Mouse (Mus musculus) heart, embryonic 13.5 days (tissue): ENCODE measurements around the gene Kcnn4. TPM values are rescaled to one million over a fixed set of nuclear protein-coding genes. Genes with fewer than 3 reads are reported as not detected.

Source experiments
- ATAC-seq: fragments of 200-750 bp; cut with Nextera tagmentation; 2 replicates; pipeline ENCODE4 v1.8.0; 2017; ENCODE audit warnings: moderate TSS enrichment; ENCODE audit not compliant: insufficient number of reproducible peaks, low FRiP score, low TSS enrichment; ENCODE audit errors: extremely low read depth
- H3K27ac ChIP-seq: fragments of 300-500 bp; sonication (generic); replicated peaks from 2 replicates; pipeline ENCODE4 v1.5.1; 2015; ENCODE audit warnings: moderate library complexity, mild to moderate bottlenecking, inconsistent platforms
- H3K27me3 ChIP-seq: fragments of 300-500 bp; sonication (generic); replicated peaks from 2 replicates; pipeline ENCODE4 v1.6.1; 2015; ENCODE audit warnings: mild to moderate bottlenecking, inconsistent platforms
- H3K36me3 ChIP-seq: fragments of 300-500 bp; sonication (generic); 2 replicates; pipeline ENCODE4 v1.6.1; 2015; ENCODE audit warnings: mild to moderate bottlenecking, inconsistent platforms
- H3K4me1 ChIP-seq: fragments of 300-500 bp; sonication (generic); 2 replicates; pipeline ENCODE4 v1.6.1; 2015; ENCODE audit warnings: inconsistent platforms
- H3K4me2 ChIP-seq: fragments of 300-500 bp; sonication (generic); 2 replicates; pipeline ENCODE4 v1.6.1; 2015; ENCODE audit warnings: inconsistent platforms, mild to moderate bottlenecking, moderate library complexity
- H3K4me3 ChIP-seq: fragments of 300-500 bp; sonication (generic); 2 replicates; pipeline ENCODE4 v1.5.1; 2015; ENCODE audit warnings: moderate library complexity, mild to moderate bottlenecking, inconsistent platforms
- H3K9ac ChIP-seq: fragments of 300-500 bp; sonication (generic); 2 replicates; pipeline ENCODE4 v1.6.1; 2015; ENCODE audit warnings: inconsistent platforms, mild to moderate bottlenecking, moderate library complexity
- H3K9me3 ChIP-seq: fragments of 300-500 bp; sonication (generic); 2 replicates; pipeline ENCODE4 v1.6.1; 2016; ENCODE audit warnings: inconsistent platforms
- WGBS: fragments of 180-500 bp; shearing (Covaris S2); methylation state at CpG from one replicate; pipeline ENCODE4 v1.1.7; 2015; ENCODE audit warnings: mixed read lengths; 5-methylcytosine and 5-hydroxymethylcytosine counted together
- polyA plus RNA-seq: library from polyadenylated mRNA; unstranded; fragments of >200 nt; fragmentation: Nextera tagmentation; extraction: Ambion mirVana; gene quantifications from 2 replicates; pipeline ENCODE4 v1.2.1, GENCODE M21; 2015

Kcnn4 gene
- polyA plus RNA-seq, 1 experiment from 2014 or later = 2.9 TPM

GRCm38 (mm10) chr7:24343701-24344272 is 26.3 kb upstream of the Kcnn4 start:
- Histone ChIP-seq H3K9me3 (no peaks in the 10 kb centered on the region), H3K9ac (no peak overlapping the region), H3K4me3 (no peak overlapping the region), H3K4me2 (no peak overlapping the region), H3K27me3 (peaks cover 10% of the 10 kb centered on the region; the same call in 1 of the 2 replicates), H3K4me1 (no peaks in the 10 kb centered on the region), H3K27ac (no peak overlapping the region), H3K36me3 (no peaks in the 10 kb centered on the region)
- no peak for ATAC-seq
- WGBS = 66% methylated on average over 7 of the region's 7 CpGs

DNA sequence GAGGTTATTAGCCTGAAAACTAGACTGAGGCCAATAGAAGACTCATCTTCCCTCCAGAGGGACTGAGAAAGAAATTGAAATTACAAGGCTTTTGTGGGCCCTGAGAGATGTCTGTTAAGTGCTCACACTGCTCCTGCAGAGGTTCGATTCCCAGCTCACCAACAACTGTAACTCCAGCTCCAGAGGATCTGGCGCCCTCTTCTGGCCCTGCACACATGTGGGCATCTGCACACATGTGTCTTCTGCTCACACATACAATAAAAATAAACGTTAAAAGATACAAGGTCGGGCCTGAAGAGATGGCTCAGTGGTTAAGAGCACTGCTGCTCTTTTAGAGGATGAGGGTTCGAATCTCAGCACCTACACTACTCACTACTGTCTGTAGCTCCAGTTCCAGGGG is 23.6 kb upstream of the Kcnn4 start:
- Histone ChIP-seq H3K27ac (no peak overlapping the region), H3K9ac (no peak overlapping the region), H3K4me3 (no peak overlapping the region), H3K36me3 (no peaks in the 10 kb centered on the region), H3K4me1 (no peaks in the 10 kb centered on the region), H3K4me2 (no peak overlapping the region), H3K27me3 (peaks cover 18% of the 10 kb centered on the region), H3K9me3 (no peaks in the 10 kb centered on the region)
- ATAC-seq = no peak
- WGBS = 60% methylated on average over 5 of the region's 5 CpGs

DNA sequence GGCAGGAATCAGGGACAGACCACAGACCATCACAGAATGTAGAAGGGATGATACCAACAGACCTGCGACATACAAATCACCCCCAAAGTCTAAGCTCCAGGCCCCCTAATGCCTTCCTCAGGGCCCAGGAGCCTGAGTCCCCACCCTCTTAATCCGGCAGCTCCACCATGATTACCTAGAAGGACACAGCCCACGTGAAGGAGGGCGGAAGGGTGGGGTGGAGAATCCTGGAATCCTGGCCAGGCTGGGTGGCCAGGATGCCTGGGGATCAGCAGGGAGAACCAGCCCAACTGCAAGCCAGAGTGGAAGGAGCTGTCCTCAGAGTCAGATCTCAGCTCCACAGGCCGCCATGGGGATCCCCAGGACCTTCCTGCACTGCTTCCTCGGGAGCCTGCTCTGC is 21.2 kb upstream of the Kcnn4 start, which contains the start of gene Lypd5:
Gene Lypd5, plus strand, starts transcription at position 301 of the 400 bp plus-strand sequence.
- Histone ChIP-seq H3K9ac (no peak within 1 kb of the TSS), H3K27me3 (peaks cover 41% of the 10 kb centered on the region), H3K4me3 (no peak within 1 kb of the TSS), H3K27ac (no peak within 1 kb of the TSS), H3K36me3 (no peaks in the 10 kb centered on the region), H3K4me2 (no peak within 1 kb of the TSS), H3K4me1 (no peaks in the 10 kb centered on the region), H3K9me3 (no peaks in the 10 kb centered on the region)
- WGBS = 35% methylated on average over 6 of the region's 6 CpGs
- no peak for ATAC-seq

DNA sequence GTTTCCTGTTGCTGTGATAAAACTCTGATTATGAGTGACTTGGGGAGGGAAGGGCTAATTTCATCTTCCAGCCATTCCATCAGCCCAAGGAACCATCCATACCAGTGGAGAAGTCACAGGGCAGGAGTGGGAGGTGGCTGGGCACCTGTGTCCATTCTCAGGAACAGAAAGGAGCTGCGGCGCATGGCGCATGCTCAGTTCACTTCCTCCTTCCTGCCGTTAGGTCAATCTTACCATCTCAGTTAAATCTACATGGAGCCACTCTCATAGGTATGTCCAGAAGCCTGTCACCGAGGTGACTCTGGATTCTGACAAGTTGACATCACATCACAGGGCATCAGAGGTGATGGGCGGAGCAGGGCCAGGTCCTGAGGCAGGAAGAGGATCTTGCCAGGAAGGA is 14.4 kb upstream of the Kcnn4 start:
- Histone ChIP-seq H3K4me1 (no peaks in the 10 kb centered on the region), H3K4me3 (no peak overlapping the region), H3K4me2 (no peak overlapping the region), H3K27me3 (peaks cover 30% of the 10 kb centered on the region), H3K9me3 (peaks cover 6% of the 10 kb centered on the region; the same call in 1 of the 2 replicates), H3K9ac (no peak overlapping the region), H3K27ac (no peak overlapping the region), H3K36me3 (no peaks in the 10 kb centered on the region)
- no peak for ATAC-seq
- WGBS = 75% methylated on average over 6 of the region's 6 CpGs

GRCm38 (mm10) chr7:24356081-24356480 is 14.0 kb upstream of the Kcnn4 start:
- Histone ChIP-seq H3K27ac (no peak overlapping the region), H3K9ac (no peak overlapping the region), H3K27me3 (peaks cover 30% of the 10 kb centered on the region), H3K9me3 (peaks cover 6% of the 10 kb centered on the region; the same call in 1 of the 2 replicates), H3K4me2 (no peak overlapping the region), H3K4me3 (no peak overlapping the region), H3K36me3 (no peaks in the 10 kb centered on the region), H3K4me1 (no peaks in the 10 kb centered on the region)
- WGBS = 74% methylated on average over 10 of the region's 10 CpGs
- no peak for ATAC-seq

DNA sequence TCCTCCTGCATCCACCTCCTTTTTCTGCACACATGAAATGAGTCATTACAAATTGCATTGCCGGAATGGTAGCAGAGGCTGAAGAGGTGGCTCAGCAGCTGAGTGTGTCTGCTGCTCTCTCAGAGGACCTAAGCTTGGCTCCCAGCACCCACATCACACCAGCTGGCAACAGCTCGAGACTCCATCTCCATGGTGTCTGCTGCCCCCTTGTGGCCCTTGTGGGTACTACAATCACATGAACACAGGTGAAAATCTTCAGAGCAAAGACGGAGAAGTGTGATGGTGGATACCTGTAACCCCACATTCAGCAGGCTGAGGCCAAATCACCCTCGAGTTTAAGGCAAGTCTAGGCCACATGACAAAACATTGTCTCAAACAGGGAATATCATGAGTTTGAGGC is 12.2 kb upstream of the Kcnn4 start:
- H3K9me3 ChIP-seq = peaks cover 6% of the 10 kb centered on the region; the same call in 1 of the 2 replicates
- no peaks in the 10 kb centered on the region for H3K4me1 ChIP-seq
- no peaks in the 10 kb centered on the region for H3K36me3 ChIP-seq
- no peak overlapping the region for H3K4me3 ChIP-seq
- peaks cover 19% of the 10 kb centered on the region for H3K27me3 ChIP-seq
- H3K9ac ChIP-seq = no peak overlapping the region
- H3K27ac ChIP-seq = no peak overlapping the region
- ATAC-seq = no peak
- no peak overlapping the region for H3K4me2 ChIP-seq
- 45% methylated on average over 4 of the region's 4 CpGs for WGBS

DNA sequence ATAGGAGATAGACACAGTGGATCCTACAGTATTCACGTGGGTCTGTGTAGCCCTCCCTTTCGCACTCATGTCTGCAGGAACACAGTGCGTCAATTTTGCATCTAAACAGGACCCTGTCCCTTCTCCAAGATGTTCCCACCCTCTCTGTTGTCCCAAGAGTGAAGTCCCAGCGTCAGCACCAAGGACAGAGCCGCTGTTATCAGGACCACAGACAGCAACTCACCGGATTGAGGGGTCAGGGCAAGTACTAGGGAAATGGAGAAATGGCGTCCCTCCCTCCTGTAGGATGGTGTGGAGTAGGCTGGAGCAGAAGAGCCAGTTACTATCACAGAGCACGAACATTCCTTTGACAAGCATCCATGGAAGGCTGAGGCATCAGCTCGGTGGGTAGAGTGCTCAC is 10.8 kb upstream of the Kcnn4 start:
- no peaks in the 10 kb centered on the region for H3K4me1 ChIP-seq

GRCm38 (mm10) chr7:24361001-24361400 is 9.1 kb upstream of the Kcnn4 start:
- no peak overlapping the region for H3K4me2 ChIP-seq
- H3K36me3 ChIP-seq = no peaks in the 10 kb centered on the region
- H3K9ac ChIP-seq = no peak overlapping the region
- peaks cover 14% of the 10 kb centered on the region; the same call in 1 of the 2 replicates for H3K27me3 ChIP-seq
- H3K4me1 ChIP-seq = peaks cover 6% of the 10 kb centered on the region; the same call in 1 of the 2 replicates
- no peak overlapping the region for H3K4me3 ChIP-seq
- H3K27ac ChIP-seq = no peak overlapping the region
- no peak for ATAC-seq
- WGBS = 59% methylated on average over 4 of the region's 4 CpGs
- H3K9me3 ChIP-seq = peaks cover 6% of the 10 kb centered on the region; the same call in 1 of the 2 replicates

More for the DNA sequence above, 10.8 kb upstream of the Kcnn4 start:
- Histone ChIP-seq H3K4me2 (no peak overlapping the region), H3K36me3 (no peaks in the 10 kb centered on the region), H3K9ac (no peak overlapping the region), H3K4me3 (no peak overlapping the region), H3K27me3 (peaks cover 18% of the 10 kb centered on the region; the same call in 1 of the 2 replicates), H3K27ac (no peak overlapping the region), H3K9me3 (peaks cover 6% of the 10 kb centered on the region; the same call in 1 of the 2 replicates)
- ATAC-seq = no peak
- 22% methylated on average over 9 of the region's 9 CpGs for WGBS

DNA sequence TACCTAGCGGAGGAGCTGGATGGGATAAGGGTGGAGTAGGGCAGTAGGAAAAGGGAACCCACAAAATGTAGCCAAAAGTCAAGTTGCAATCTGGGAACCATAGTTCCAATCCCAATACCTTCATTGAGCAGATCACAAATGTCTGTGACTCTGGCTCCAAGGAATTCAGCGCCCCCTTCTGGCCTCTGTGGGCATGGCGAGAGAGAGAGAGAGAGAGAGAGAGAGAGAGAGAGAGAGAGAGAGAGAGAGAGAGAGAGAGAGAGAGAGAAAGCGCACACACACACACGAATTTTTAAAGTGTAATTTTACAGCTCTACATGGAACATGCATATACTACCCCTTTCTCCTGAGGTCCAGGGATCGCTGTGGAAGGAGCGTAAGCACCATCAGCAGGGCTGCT is 6.8 kb upstream of the Kcnn4 start:
- Histone ChIP-seq H3K4me2 (no peak overlapping the region), H3K4me1 (peaks cover 6% of the 10 kb centered on the region; the same call in 1 of the 2 replicates), H3K4me3 (no peak overlapping the region), H3K9ac (no peak overlapping the region), H3K36me3 (no peaks in the 10 kb centered on the region), H3K27me3 (peaks cover 14% of the 10 kb centered on the region; the same call in 1 of the 2 replicates), H3K27ac (no peak overlapping the region), H3K9me3 (0 out of 2 replicates have a peak, but pooled peaks cover under 1% of the 10 kb centered on the region)
- WGBS = 21% methylated on average over 7 of the region's 7 CpGs
- no peak for ATAC-seq

DNA sequence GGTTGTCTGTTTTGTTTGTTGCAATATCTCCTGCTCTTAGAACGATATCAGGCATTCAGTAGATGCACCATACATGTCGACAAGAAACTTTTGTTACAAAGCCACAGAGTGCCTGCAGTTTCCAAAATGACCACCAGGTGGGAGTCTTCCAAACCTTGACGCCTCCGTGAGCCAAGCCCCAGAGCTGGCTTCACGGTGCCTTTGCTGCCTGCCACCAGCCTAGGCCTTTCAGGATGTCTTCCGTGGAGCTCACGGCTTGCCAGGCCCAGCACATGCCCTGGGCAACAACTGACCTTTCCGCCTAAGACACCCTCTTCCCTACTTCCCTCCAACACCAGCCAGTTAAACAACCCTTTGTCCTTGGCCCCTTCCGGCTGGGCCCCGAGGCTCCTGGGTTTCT is 5.2 kb upstream of the Kcnn4 start:
- Histone ChIP-seq H3K4me2 (no peak overlapping the region), H3K4me1 (peaks cover 6% of the 10 kb centered on the region; the same call in 1 of the 2 replicates), H3K4me3 (no peak overlapping the region), H3K9ac (0 out of 2 replicates have a peak overlapping the region, but pooled peaks have one; percentile 30), H3K27me3 (peaks cover 15% of the 10 kb centered on the region; the same call in 1 of the 2 replicates), H3K9me3 (no peaks in the 10 kb centered on the region), H3K36me3 (no peaks in the 10 kb centered on the region), H3K27ac (no peak overlapping the region)
- ATAC-seq = no peak
- 22% methylated on average over 10 of the region's 10 CpGs for WGBS

DNA sequence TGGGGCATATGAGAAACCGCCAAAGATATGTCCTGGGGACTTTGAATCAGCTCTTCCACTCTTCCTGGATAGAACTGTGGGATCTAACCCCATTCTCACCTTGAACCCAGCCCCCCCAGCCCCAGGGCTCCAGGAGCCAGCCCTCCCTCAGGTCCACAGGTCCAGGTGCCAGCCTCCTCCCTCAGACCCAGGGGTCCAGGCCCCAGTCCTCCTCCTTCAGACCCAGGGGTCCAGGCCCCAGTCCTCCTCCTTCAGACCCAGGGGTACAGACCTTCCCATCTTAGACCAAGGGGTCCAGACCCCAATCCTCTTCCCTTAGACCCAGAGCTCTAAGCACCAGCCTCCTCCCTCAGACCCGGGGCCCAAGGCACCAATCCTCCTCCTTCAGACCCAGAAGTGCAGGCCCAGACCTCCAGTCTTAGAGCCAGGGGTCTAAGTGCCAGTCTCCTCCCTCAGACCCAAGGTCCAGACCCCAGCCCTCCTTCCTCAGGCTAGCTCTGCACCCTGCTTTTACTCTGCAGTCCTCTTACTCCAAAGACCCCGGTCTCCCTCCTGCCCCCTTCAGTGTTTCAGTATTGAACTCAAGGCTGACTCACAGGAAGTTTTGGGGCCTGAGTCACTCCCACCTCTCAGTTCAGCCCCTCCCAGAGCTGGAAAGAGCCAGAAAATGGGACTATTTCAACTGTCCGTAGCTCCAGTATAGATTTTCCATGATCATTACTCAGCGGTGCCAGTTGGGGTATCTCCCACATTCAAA is 4.6 kb upstream of the Kcnn4 start:
- no peak overlapping the region for H3K27ac ChIP-seq
- 63% methylated on average over 5 of the region's 5 CpGs for WGBS
- H3K9ac ChIP-seq = 0 out of 2 replicates have a peak overlapping the region, but pooled peaks have one; percentile 30
- ATAC-seq = no peak
- H3K4me3 ChIP-seq = no peak overlapping the region
- H3K36me3 ChIP-seq = no peaks in the 10 kb centered on the region
- H3K4me1 ChIP-seq = peaks cover 6% of the 10 kb centered on the region; the same call in 1 of the 2 replicates
- no peak overlapping the region for H3K4me2 ChIP-seq
- no peaks in the 10 kb centered on the region for H3K9me3 ChIP-seq
- H3K27me3 ChIP-seq = peaks cover 21% of the 10 kb centered on the region; the same call in 1 of the 2 replicates
